Mouse (Mus musculus): ENCODE data around the gene Epdr1. TPM values are rescaled to one million over a fixed set of nuclear protein-coding genes. Genes with fewer than 3 reads are reported as not detected.
"Not testable (repeated sequence)": the region's sequence is repeated elsewhere in the genome, so short reads cannot be mapped to it uniquely, and the experiment has no call there.

Gene Epdr1
- polyA plus RNA-seq, 2 experiments = 9.0 to 14.7 TPM

DNA sequence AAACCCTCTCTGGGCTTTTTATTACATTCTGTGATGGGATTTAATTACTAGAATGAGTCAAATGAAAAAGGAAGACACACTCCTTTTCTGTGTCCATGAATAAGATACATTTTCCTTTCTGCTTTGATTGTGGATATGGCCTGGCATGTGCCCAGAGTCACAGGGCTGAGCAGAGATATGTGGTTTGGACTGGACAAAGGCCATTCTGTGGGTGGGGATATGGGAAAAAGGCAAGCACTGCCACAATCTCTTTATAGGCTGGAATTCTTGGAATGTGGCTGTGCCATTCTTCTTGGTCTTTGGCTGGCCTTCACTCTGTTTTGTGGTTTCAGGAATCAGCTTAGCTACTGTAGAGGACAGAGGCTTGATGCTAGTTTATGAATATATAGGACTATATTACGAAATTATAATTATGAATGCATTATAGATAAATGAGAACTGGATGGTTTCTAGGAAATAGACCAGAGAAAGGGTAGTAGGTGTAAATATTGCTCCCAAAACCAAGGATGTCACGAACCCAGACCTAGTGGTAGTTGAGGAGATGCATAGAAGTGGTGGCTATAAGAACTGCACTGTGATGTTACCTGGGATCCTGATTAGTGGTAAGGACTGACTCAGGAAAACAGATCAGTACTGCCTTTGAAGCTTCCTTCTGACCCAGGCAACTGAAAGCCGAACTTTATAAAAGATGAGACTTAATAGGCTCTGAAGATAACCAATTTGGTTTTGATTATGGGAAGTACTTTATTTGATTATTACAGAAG is 28.5 kb downstream of the Epdr1 start:
- H3K27me3 ChIP-seq (ENCODE audit: control insufficient read depth, insufficient read depth, low read length) = no peaks in the 10 kb centered on the region
- TF ChIP-seq EP300 (IDR thresholded peaks at IDR 0.05; ENCODE audit: low read depth) (no peak), CTCF (IDR thresholded peaks at IDR 0.05; ENCODE audit: low read depth) (no peak)
- WGBS (ENCODE audit: insufficient replicate concordance) = 70% methylated on average over 3 of the region's 3 CpGs
- H3K36me3 ChIP-seq (replicated peaks; ENCODE audit: control insufficient read depth, insufficient read depth, low read depth) = no peaks in the 10 kb centered on the region
- no peak overlapping the region for H3K4me2 ChIP-seq (ENCODE audit: low read depth)
- no peaks in the 10 kb centered on the region for H3K9me3 ChIP-seq (ENCODE audit: control insufficient read depth, low read length)
- no peaks in the 10 kb centered on the region for H3K4me1 ChIP-seq (replicated peaks; ENCODE audit: control insufficient read depth in 2 of 2, insufficient read depth in 2 of 2, low read length in 1 of 2)
- no peak overlapping the region for H3K27ac ChIP-seq
- no peak overlapping the region for H3K9ac ChIP-seq (replicated peaks)
- H3K4me3 ChIP-seq (ENCODE audit: insufficient read depth in 1 of 2, low read depth in 2 of 2, low read length in 2 of 2) = no peak overlapping the region
- ATAC-seq (ENCODE audit: insufficient read depth) = no peak
- no peak for DNase-seq (ENCODE audit: low read depth in 3 of 3, low spot score in 3 of 3)

DNA sequence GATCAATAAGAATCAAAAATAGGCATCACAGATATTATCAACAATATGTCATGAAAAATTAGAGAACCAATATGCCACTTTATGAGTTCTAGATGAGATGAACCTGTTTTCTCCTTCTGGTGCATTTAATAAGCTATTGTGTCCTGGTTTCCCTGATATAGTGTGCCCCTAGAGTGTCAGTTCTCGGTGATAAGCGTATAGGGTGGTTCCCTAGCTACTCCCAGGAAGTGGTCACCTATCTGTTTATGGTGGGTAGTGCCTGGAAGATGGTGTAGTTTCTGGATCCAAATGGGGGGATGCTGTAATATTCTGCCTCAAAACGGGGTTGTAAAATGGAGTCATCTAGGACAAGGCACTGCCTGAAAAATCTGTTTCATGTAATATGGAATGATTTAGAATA is 43.8 kb downstream of the Epdr1 start:
- Histone ChIP-seq H3K36me3 (replicated peaks; ENCODE audit: control insufficient read depth, insufficient read depth, low read depth) (no peaks in the 10 kb centered on the region), H3K9ac (replicated peaks) (no peak overlapping the region), H3K9me3 (ENCODE audit: control insufficient read depth, low read length) (no peaks in the 10 kb centered on the region), H3K27me3 (ENCODE audit: control insufficient read depth, insufficient read depth, low read length) (no peaks in the 10 kb centered on the region), H3K27ac (no peak overlapping the region), H3K4me3 (ENCODE audit: insufficient read depth in 1 of 2, low read depth in 2 of 2, low read length in 2 of 2) (no peak overlapping the region), H3K4me2 (ENCODE audit: low read depth) (peak overlapping the region; percentile 3), H3K4me1 (replicated peaks; ENCODE audit: control insufficient read depth in 2 of 2, insufficient read depth in 2 of 2, low read length in 1 of 2) (peaks cover 2 to 13% of the 10 kb centered on the region in 2 experiments)
- ATAC-seq (ENCODE audit: insufficient read depth) (peak; percentile 90), DNase-seq (ENCODE audit: low read depth in 3 of 3, low spot score in 3 of 3) (peak; percentile 13 to 26 (median 22))
- no peak for TF ChIP-seq EP300 (IDR thresholded peaks at IDR 0.05; ENCODE audit: low read depth)
- no peak for TF ChIP-seq CTCF (IDR thresholded peaks at IDR 0.05; ENCODE audit: low read depth)
- WGBS (ENCODE audit: insufficient replicate concordance) = 19% methylated on average over 3 of the region's 3 CpGs

DNA sequence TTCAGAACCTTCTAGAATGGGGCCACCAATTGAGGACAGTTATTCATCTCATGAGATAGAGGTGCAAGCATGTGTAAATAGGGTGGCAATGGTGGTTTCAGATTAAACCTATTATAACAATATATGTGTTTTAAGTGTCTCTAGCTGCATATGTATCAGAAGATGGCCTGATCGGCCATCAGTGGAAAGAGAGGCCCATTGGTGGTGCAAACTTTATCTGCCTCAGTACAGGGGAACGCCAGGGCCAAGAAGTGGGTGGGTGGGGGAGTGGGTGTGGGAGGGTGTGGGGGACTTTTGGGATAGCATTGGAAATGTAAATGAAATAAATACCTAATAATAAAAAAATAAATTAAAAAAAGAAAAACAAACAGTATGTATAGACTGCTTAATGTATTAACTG is 45.0 kb downstream of the Epdr1 start:
- DNase-seq (ENCODE audit: low read depth in 3 of 3, low spot score in 3 of 3); H3K9me3 ChIP-seq (ENCODE audit: control insufficient read depth, low read length); H3K27ac ChIP-seq; H3K9ac ChIP-seq (replicated peaks); H3K4me2 ChIP-seq (ENCODE audit: low read depth); H3K4me3 ChIP-seq (ENCODE audit: insufficient read depth in 1 of 2, low read depth in 2 of 2, low read length in 2 of 2); H3K36me3 ChIP-seq (replicated peaks; ENCODE audit: control insufficient read depth, insufficient read depth, low read depth); H3K27me3 ChIP-seq (ENCODE audit: control insufficient read depth, insufficient read depth, low read length): not testable (repeated sequence)
- peaks cover 2 to 13% of the 10 kb centered on the region in 2 experiments for H3K4me1 ChIP-seq (replicated peaks; ENCODE audit: control insufficient read depth in 2 of 2, insufficient read depth in 2 of 2, low read length in 1 of 2)
- WGBS (ENCODE audit: insufficient replicate concordance) = 25% methylated on average over 2 of the region's 2 CpGs
- peak; percentile 56 for ATAC-seq (ENCODE audit: insufficient read depth)

DNA sequence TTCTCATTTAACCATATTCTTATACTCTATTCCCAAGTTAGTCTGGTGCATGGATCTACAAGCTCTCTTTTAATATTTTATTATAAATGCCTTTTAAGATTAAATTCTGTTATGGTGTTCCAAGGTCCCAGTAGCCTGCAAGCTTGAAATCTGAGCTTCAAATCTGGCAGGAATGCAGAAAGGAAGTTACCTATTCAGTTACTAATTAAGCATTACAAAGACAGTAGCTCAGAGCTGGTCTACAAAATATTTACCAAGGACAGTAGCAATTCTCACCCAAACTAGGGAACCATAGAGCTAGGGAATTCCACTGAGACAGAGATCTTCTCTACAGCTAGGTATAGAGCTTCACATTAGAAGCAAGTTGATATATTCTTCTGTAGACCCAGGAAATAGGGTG is 49.6 kb downstream of the Epdr1 start:
- not testable (repeated sequence) for H3K9me3 ChIP-seq (ENCODE audit: control insufficient read depth, low read length); H3K4me1 ChIP-seq (replicated peaks; ENCODE audit: control insufficient read depth in 2 of 2, insufficient read depth in 2 of 2, low read length in 1 of 2); H3K4me3 ChIP-seq (ENCODE audit: insufficient read depth in 1 of 2, low read depth in 2 of 2, low read length in 2 of 2); H3K9ac ChIP-seq (replicated peaks); H3K4me2 ChIP-seq (ENCODE audit: low read depth); DNase-seq (ENCODE audit: low read depth in 3 of 3, low spot score in 3 of 3); H3K27ac ChIP-seq; H3K27me3 ChIP-seq (ENCODE audit: control insufficient read depth, insufficient read depth, low read length); H3K36me3 ChIP-seq (replicated peaks; ENCODE audit: control insufficient read depth, insufficient read depth, low read depth); ATAC-seq (ENCODE audit: insufficient read depth)

DNA sequence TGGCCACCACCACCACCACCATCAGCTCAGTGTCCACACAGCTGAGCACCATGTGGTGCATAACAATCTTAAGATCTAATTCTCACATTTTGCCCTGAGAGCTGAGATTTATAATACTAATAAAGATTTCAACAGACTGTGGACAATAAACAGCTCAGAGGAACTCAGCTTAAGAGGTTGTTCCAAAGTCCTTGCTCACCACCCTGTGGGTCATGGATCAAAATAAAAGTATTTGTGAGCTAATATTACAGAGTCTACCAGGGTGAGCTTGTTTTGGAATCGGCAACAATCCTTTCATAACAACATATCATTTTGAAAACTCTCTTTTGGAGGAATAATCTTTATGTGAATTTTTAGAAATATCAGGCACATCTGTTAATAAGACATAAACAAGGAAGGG is 57.2 kb downstream of the Epdr1 start:
- ATAC-seq (ENCODE audit: insufficient read depth) (no peak), DNase-seq (ENCODE audit: low read depth in 3 of 3, low spot score in 3 of 3) (no peak)
- no peaks in the 10 kb centered on the region for H3K36me3 ChIP-seq (replicated peaks; ENCODE audit: control insufficient read depth, insufficient read depth, low read depth)
- 73% methylated on average over 1 of the region's 1 CpGs for WGBS (ENCODE audit: insufficient replicate concordance)
- H3K27ac ChIP-seq = no peak overlapping the region
- H3K4me2 ChIP-seq (ENCODE audit: low read depth) = no peak overlapping the region
- H3K27me3 ChIP-seq (ENCODE audit: control insufficient read depth, insufficient read depth, low read length) = no peaks in the 10 kb centered on the region
- no peak overlapping the region for H3K4me3 ChIP-seq (ENCODE audit: insufficient read depth in 1 of 2, low read depth in 2 of 2, low read length in 2 of 2)
- no peaks in the 10 kb centered on the region for H3K4me1 ChIP-seq (replicated peaks; ENCODE audit: control insufficient read depth in 2 of 2, insufficient read depth in 2 of 2, low read length in 1 of 2)
- H3K9me3 ChIP-seq (ENCODE audit: control insufficient read depth, low read length) = no peaks in the 10 kb centered on the region
- no peak overlapping the region for H3K9ac ChIP-seq (replicated peaks)
- TF ChIP-seq CTCF (IDR thresholded peaks at IDR 0.05; ENCODE audit: low read depth) = no peak
- TF ChIP-seq EP300 (IDR thresholded peaks at IDR 0.05; ENCODE audit: low read depth) = no peak

All from liver, embryonic 14.5 days (tissue).